Mouse (Mus musculus) ES-E14 (cell line): ENCODE results near the gene Nell1.

Experiments used
- CHD2 ChIP-seq: IDR thresholded peaks from 2 replicates; pipeline ENCODE4 v1.6.1; 2014; ENCODE audit warnings: mild to moderate bottlenecking, low read depth, low read length, inconsistent platforms
- MAFK ChIP-seq: IDR thresholded peaks from 2 replicates; pipeline ENCODE4 v1.6.1; 2014; ENCODE audit warnings: mild to moderate bottlenecking, low read depth, low read length, inconsistent platforms; ENCODE audit not compliant: insufficient read depth
- ZC3H11A ChIP-seq: IDR thresholded peaks from 2 replicates; pipeline ENCODE4 v1.6.1; 2012; ENCODE audit warnings: low read depth, mild to moderate bottlenecking, inconsistent platforms, low read length, borderline replicate concordance
- ZNF384 ChIP-seq: IDR thresholded peaks from 2 replicates; pipeline ENCODE4 v1.6.1; 2012; ENCODE audit warnings: low read depth, low read length, inconsistent platforms

GRCm38 (mm10) chr7:50153618-50154017 is 179.0 kb downstream of the Nell1 start:
- TF ChIP-seq MAFK (no peak), ZNF384 (no peak), ZC3H11A (no peak), CHD2 (no peak)
